Mouse (Mus musculus): ENCODE data around the gene Odf2l. TPM values are rescaled to one million over a fixed set of nuclear protein-coding genes. Genes with fewer than 3 reads are reported as not detected.
A peak's percentile ranks its signal among the peaks of the same experiment; 100 is the strongest.

Odf2l gene
- polyA plus RNA-seq (2014; fragmentation: Nextera tagmentation; extraction: Ambion mirVana) = 12.6 and 16.0 TPM in 2 replicates

DNA sequence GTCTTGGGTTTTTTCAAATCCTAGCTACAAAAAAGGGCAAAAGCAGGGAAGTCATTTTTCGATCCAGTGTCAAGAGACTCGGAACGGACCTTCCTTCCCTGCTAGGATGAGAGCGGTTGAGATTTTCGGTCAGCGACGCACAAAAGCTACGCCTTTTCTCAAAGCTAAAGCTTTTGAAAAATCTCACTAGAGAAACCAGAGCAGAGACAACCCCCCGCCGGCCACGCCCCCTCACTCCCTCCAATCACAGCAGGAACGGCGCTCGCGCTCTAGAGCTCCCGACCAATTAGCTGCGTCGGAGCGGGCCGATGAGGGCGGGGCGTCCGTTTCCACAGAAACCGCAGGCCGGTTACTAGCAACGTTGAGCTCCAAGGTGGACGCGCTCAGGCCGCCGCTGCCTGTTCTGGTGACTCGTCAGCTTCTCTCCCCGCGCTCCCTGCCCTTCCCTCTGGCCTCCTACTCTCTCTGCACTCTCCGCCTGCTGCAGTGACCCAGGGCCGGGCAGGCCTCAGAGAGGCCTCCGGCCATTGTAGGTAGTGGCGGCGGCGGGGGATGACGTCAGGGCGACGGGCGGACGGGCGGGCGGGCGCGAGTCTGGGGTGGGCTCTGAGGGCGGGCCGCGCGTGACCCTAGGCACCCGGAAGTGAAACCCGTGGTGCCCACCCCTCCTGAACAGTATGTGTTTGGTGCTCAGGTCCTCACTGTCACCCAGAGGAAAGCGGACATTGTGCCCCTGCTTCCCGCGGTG, at the start of gene Odf2l:
Gene Odf2l (plus strand): TSS at position 335 of the 748 bp plus-strand sequence.
- H3K4me3 ChIP-seq (ENCODE audit: low read depth, low read length) = peak within 1 kb of the TSS; percentile 64
- ATAC-seq (ENCODE audit: low read depth) (peak; percentile 98), DNase-seq (ENCODE audit: low spot score) (peak; percentile 98)
- no peaks in the 10 kb centered on the region for H3K9me3 ChIP-seq (ENCODE audit: control insufficient read depth, low read length)
- H3K4me2 ChIP-seq (ENCODE audit: low read depth, low read length) = peak within 1 kb of the TSS; percentile 76
- peak within 1 kb of the TSS; percentile 95 for H3K27ac ChIP-seq (replicated peaks; ENCODE audit: low read depth, low read length)
- no peaks in the 10 kb centered on the region for H3K27me3 ChIP-seq (replicated peaks; ENCODE audit: control insufficient read depth, insufficient read depth, low read length)
- peaks cover 7% of the 10 kb centered on the region; the same call in 1 of the 2 replicates for H3K4me1 ChIP-seq (ENCODE audit: control insufficient read depth, insufficient read depth, low read length)
- no peaks in the 10 kb centered on the region for H3K36me3 ChIP-seq (ENCODE audit: control insufficient read depth, insufficient read depth, low read length)
- peak within 1 kb of the TSS; percentile 79 for H3K9ac ChIP-seq (ENCODE audit: low read depth, low read length)
- WGBS = 0% methylated on average over 54 of the region's 57 CpGs

DNA sequence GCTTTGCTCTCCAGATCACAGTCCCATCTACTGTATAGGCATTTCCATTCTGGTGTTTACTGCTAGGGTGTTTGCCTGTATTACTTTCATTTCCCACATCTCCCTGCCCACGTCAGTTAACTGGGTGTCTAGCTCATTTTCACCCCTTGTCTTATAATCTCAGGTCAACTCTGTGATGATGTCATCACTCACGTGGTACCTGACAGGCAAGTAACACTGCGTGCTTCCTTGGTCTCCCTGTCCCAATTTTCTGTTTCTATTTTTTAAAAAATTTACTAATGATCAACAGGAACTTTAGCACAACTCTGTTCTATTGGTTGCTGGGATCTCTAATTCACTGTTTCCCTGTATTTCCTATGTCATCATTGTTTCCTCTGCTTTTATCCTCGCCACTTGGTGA, 49.4 kb upstream of the Odf2l start:
- Histone ChIP-seq H3K27me3 (replicated peaks; ENCODE audit: control insufficient read depth, insufficient read depth, low read length) (no peaks in the 10 kb centered on the region), H3K9ac (ENCODE audit: low read depth, low read length) (no peak overlapping the region), H3K9me3 (ENCODE audit: control insufficient read depth, low read length) (no peaks in the 10 kb centered on the region), H3K4me2 (ENCODE audit: low read depth, low read length) (no peak overlapping the region), H3K27ac (replicated peaks; ENCODE audit: low read depth, low read length) (no peak overlapping the region), H3K4me3 (ENCODE audit: low read depth, low read length) (no peak overlapping the region), H3K4me1 (ENCODE audit: control insufficient read depth, insufficient read depth, low read length) (no peaks in the 10 kb centered on the region), H3K36me3 (ENCODE audit: control insufficient read depth, insufficient read depth, low read length) (no peaks in the 10 kb centered on the region)
- ATAC-seq (ENCODE audit: low read depth) (no peak), DNase-seq (ENCODE audit: low spot score) (no peak)
- WGBS = 82% methylated on average over 4 of the region's 4 CpGs

DNA sequence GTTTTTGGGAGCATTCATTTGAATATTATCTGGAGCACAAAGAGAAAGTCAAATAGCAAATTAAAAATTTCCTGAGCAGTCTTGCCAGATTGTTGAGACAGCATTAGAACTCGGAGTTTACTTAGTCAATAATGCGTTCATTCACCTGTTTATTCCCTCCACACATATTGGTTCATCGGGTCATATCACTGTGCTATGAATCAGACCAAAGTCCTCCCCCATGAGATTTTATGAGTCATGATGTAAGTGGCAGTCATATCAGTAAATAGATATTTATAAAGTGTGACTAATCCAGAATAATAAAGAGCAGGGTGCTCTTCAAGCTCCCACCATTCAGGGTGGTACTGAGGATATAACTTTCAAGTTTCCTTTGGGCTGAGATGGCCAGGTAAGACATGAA, 46.0 kb upstream of the Odf2l start:
- no peaks in the 10 kb centered on the region for H3K27me3 ChIP-seq (replicated peaks; ENCODE audit: control insufficient read depth, insufficient read depth, low read length)
- no peak overlapping the region for H3K9ac ChIP-seq (ENCODE audit: low read depth, low read length)
- no peaks in the 10 kb centered on the region for H3K4me1 ChIP-seq (ENCODE audit: control insufficient read depth, insufficient read depth, low read length)
- H3K4me2 ChIP-seq (ENCODE audit: low read depth, low read length) = no peak overlapping the region
- H3K36me3 ChIP-seq (ENCODE audit: control insufficient read depth, insufficient read depth, low read length) = no peaks in the 10 kb centered on the region
- no peak overlapping the region for H3K4me3 ChIP-seq (ENCODE audit: low read depth, low read length)
- H3K9me3 ChIP-seq (ENCODE audit: control insufficient read depth, low read length) = no peaks in the 10 kb centered on the region
- ATAC-seq (ENCODE audit: low read depth) (no peak), DNase-seq (ENCODE audit: low spot score) (no peak)
- WGBS = 91% methylated on average over 3 of the region's 3 CpGs
- no peak overlapping the region for H3K27ac ChIP-seq (replicated peaks; ENCODE audit: low read depth, low read length)

DNA sequence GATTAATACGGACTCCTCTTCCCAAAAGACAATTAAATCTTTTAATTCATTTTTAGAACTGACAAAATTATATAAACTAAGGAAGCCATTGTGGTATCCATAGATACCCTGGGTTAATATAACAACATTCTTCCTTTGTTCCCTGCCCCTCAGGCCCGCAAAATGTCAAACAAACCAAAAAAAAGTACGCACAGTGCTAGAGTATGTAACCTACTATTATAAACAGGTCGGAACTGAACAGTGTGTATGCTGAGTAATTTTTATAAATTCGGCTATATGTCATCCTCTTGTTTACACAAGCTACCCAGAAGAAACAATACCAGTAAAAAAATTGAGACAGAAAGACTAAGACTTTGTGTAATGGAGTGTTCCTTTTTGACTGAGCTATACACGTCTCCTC, 40.0 kb upstream of the Odf2l start:
- H3K27me3 ChIP-seq (replicated peaks; ENCODE audit: control insufficient read depth, insufficient read depth, low read length) = no peaks in the 10 kb centered on the region
- H3K4me1 ChIP-seq (ENCODE audit: control insufficient read depth, insufficient read depth, low read length) = no peaks in the 10 kb centered on the region
- no peaks in the 10 kb centered on the region for H3K36me3 ChIP-seq (ENCODE audit: control insufficient read depth, insufficient read depth, low read length)
- H3K9me3 ChIP-seq (ENCODE audit: control insufficient read depth, low read length) = no peaks in the 10 kb centered on the region
- DNase-seq (ENCODE audit: low spot score) (no peak), ATAC-seq (ENCODE audit: low read depth) (no peak)
- H3K27ac ChIP-seq (replicated peaks; ENCODE audit: low read depth, low read length) = no peak overlapping the region
- no peak overlapping the region for H3K9ac ChIP-seq (ENCODE audit: low read depth, low read length)
- WGBS = 78% methylated on average over 6 of the region's 6 CpGs
- H3K4me2 ChIP-seq (ENCODE audit: low read depth, low read length) = no peak overlapping the region
- H3K4me3 ChIP-seq (ENCODE audit: low read depth, low read length) = no peak overlapping the region

DNA sequence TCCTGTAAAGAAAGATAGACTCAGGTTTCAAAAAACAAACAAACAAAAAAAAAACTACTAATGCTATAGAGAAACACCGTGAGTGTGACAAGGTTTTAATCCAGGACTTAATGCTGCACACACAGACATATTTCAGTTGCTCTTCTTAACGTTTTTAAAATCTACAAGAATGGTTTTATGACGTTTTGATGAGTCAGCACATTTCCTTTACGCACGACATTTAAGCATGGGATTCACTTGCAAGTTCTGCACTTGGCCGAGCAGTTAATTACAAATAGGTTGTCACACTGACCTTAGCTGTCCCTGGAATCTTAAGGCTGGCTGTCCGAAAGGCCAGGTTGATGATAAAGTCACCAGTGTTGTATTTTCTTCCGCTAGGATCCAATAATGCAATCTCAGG, 37.5 kb upstream of the Odf2l start:
- Histone ChIP-seq H3K9me3 (ENCODE audit: control insufficient read depth, low read length) (no peaks in the 10 kb centered on the region), H3K4me1 (ENCODE audit: control insufficient read depth, insufficient read depth, low read length) (no peaks in the 10 kb centered on the region), H3K4me2 (ENCODE audit: low read depth, low read length) (no peak overlapping the region), H3K27ac (replicated peaks; ENCODE audit: low read depth, low read length) (no peak overlapping the region), H3K36me3 (ENCODE audit: control insufficient read depth, insufficient read depth, low read length) (no peaks in the 10 kb centered on the region), H3K4me3 (ENCODE audit: low read depth, low read length) (no peak overlapping the region), H3K9ac (ENCODE audit: low read depth, low read length) (no peak overlapping the region), H3K27me3 (replicated peaks; ENCODE audit: control insufficient read depth, insufficient read depth, low read length) (no peaks in the 10 kb centered on the region)
- WGBS = 79% methylated on average over 8 of the region's 8 CpGs
- DNase-seq (ENCODE audit: low spot score) (no peak), ATAC-seq (ENCODE audit: low read depth) (no peak)

DNA sequence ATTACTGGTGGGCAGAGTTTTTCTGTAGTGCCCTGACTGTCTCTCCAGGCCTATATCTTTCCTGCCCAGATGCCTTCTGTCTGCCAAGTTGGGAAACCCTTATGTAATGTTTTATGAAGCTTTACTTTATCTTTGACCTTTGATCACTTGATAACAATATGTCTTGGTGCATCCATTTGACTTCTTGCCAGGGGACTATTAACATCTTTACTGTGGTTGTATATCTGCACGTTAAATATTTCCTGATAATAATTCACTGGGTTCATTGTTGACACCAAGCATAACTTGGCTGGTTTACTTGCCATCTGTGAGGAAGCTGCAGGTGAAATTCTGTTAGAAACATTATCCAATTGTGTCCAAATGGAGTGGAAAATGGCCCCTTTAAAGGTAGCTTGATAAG, 35.3 kb upstream of the Odf2l start:
- Histone ChIP-seq H3K36me3 (ENCODE audit: control insufficient read depth, insufficient read depth, low read length) (no peaks in the 10 kb centered on the region), H3K9me3 (ENCODE audit: control insufficient read depth, low read length) (no peaks in the 10 kb centered on the region), H3K4me1 (ENCODE audit: control insufficient read depth, insufficient read depth, low read length) (no peaks in the 10 kb centered on the region), H3K27ac (replicated peaks; ENCODE audit: low read depth, low read length) (no peak overlapping the region), H3K4me2 (ENCODE audit: low read depth, low read length) (no peak overlapping the region), H3K9ac (ENCODE audit: low read depth, low read length) (no peak overlapping the region), H3K27me3 (replicated peaks; ENCODE audit: control insufficient read depth, insufficient read depth, low read length) (no peaks in the 10 kb centered on the region), H3K4me3 (ENCODE audit: low read depth, low read length) (no peak overlapping the region)
- WGBS = 92% methylated on average over 1 of the region's 1 CpGs
- no peak for ATAC-seq (ENCODE audit: low read depth)
- no peak for DNase-seq (ENCODE audit: low spot score)

DNA sequence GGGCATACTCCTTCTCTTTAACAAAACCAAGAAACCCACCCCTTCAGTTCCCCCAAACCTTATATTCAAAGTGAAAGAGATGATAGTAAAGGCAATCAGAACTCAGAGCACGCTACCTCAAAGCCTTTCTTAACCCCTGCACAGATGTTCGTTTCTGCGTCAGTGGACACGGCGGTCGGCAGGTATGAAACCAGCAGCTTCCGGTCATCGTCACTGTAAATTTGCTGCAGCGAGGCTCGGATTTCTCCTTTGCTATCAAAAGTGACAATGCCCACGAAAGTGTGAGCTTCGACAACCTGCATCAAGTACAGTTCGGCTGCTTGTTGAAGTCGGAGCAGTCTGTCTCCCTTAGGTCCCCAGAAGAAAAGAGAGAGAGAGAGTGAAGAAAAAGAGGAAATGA, 32.2 kb upstream of the Odf2l start:
- H3K4me1 ChIP-seq (ENCODE audit: control insufficient read depth, insufficient read depth, low read length) = no peaks in the 10 kb centered on the region
- WGBS = 92% methylated on average over 14 of the region's 14 CpGs
- H3K27me3 ChIP-seq (replicated peaks; ENCODE audit: control insufficient read depth, insufficient read depth, low read length) = no peaks in the 10 kb centered on the region
- no peak overlapping the region for H3K4me3 ChIP-seq (ENCODE audit: low read depth, low read length)
- no peak overlapping the region for H3K9ac ChIP-seq (ENCODE audit: low read depth, low read length)
- no peaks in the 10 kb centered on the region for H3K36me3 ChIP-seq (ENCODE audit: control insufficient read depth, insufficient read depth, low read length)
- ATAC-seq (ENCODE audit: low read depth) = no peak
- no peaks in the 10 kb centered on the region for H3K9me3 ChIP-seq (ENCODE audit: control insufficient read depth, low read length)
- no peak overlapping the region for H3K4me2 ChIP-seq (ENCODE audit: low read depth, low read length)
- no peak for DNase-seq (ENCODE audit: low spot score)
- no peak overlapping the region for H3K27ac ChIP-seq (replicated peaks; ENCODE audit: low read depth, low read length)

DNA sequence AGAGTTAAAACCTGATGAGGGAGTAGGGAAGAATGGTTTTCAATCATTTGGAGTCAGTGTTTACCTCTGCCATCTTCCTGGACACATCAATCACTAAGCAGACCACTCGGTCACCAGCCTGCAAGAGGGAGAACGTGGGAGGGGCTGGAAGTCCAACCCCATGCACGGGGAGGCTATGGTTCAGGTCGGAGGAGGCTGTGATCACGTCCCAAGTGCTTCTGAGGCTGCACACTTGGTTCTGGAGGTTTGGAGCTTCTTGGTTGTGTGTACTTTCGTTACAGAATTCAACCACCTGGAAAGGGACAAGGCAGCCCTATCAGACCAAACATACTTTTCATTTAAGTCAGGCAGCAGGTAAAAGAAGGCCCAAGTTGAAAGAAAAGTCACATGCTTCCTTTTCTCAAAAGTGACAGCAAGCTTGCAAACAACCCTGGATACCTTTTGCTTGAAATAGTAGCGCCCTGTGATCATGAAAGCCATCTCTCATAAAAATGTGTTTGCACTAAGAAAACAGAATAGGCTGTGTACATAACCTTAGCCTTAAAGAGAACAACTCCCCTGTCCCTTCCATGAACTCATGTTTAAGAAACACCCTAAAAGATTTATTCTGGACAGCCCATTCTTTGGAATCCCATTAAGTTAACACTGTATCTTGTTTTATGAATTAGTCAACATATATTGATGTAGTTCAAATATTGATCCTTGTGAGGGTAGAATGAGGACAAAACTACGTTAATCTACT, 30.4 kb upstream of the Odf2l start:
- DNase-seq (ENCODE audit: low spot score) = no peak
- Histone ChIP-seq H3K9ac (ENCODE audit: low read depth, low read length) (no peak overlapping the region), H3K9me3 (ENCODE audit: control insufficient read depth, low read length) (no peaks in the 10 kb centered on the region), H3K27me3 (replicated peaks; ENCODE audit: control insufficient read depth, insufficient read depth, low read length) (no peaks in the 10 kb centered on the region), H3K36me3 (ENCODE audit: control insufficient read depth, insufficient read depth, low read length) (no peaks in the 10 kb centered on the region), H3K4me3 (ENCODE audit: low read depth, low read length) (no peak overlapping the region), H3K4me1 (ENCODE audit: control insufficient read depth, insufficient read depth, low read length) (no peaks in the 10 kb centered on the region), H3K4me2 (ENCODE audit: low read depth, low read length) (no peak overlapping the region), H3K27ac (replicated peaks; ENCODE audit: low read depth, low read length) (no peak overlapping the region)
- ATAC-seq (ENCODE audit: low read depth) = no peak
- 70% methylated on average over 8 of the region's 8 CpGs for WGBS
